Mouse (Mus musculus) midbrain, postnatal 0 days (tissue): ENCODE data around the gene Nxph3. TPM values are rescaled to one million over a fixed set of nuclear protein-coding genes. Genes with fewer than 3 reads are reported as not detected.

Experiments
- ATAC-seq: fragments of 200-750 bp; cut with Nextera tagmentation; 2 replicates; pipeline ENCODE4 v1.8.0; 2017; ENCODE audit warnings: moderate number of reproducible peaks, mild to moderate bottlenecking, moderate TSS enrichment, moderate library complexity; ENCODE audit not compliant: low FRiP score
- DNase-seq: peaks from one replicate; pipeline ENCODE4 v3.0.0-alpha.2; 2015; ENCODE audit warnings: low spot score
- H3K27ac ChIP-seq: fragments of 300-500 bp; sonication (generic); 2 replicates; pipeline ENCODE4 v1.5.1; 2014; ENCODE audit warnings: low read depth, mild to moderate bottlenecking, low read length, mixed read lengths
- H3K27me3 ChIP-seq: fragments of 300-500 bp; sonication (generic); 2 replicates; pipeline ENCODE4 v1.6.1; 2014; ENCODE audit warnings: low read length, control low read depth, mixed read lengths; ENCODE audit not compliant: insufficient read depth
- H3K36me3 ChIP-seq: fragments of 300-500 bp; sonication (generic); 2 replicates; pipeline ENCODE4 v1.6.1; 2014; ENCODE audit warnings: low read length, control low read depth, mixed read lengths; ENCODE audit not compliant: insufficient read depth
- H3K4me1 ChIP-seq: fragments of 300-500 bp; sonication (generic); 2 replicates; pipeline ENCODE4 v1.6.1; 2014; ENCODE audit warnings: mild to moderate bottlenecking, control low read depth, antibody characterized with exemption, low read length, mixed read lengths; ENCODE audit not compliant: insufficient read depth
- H3K4me2 ChIP-seq: fragments of 300-500 bp; sonication (generic); 2 replicates; pipeline ENCODE4 v1.6.1; 2014; ENCODE audit warnings: low read depth, mild to moderate bottlenecking, low read length, mixed read lengths; ENCODE audit not compliant: poor library complexity, severe bottlenecking
- H3K4me3 ChIP-seq: fragments of 300-500 bp; sonication (generic); 2 replicates; pipeline ENCODE4 v1.5.1; 2014; ENCODE audit warnings: low read depth, mild to moderate bottlenecking, low read length, moderate library complexity
- H3K9ac ChIP-seq: fragments of 300-500 bp; sonication (generic); replicated peaks from 2 replicates; pipeline ENCODE4 v1.6.1; 2014; ENCODE audit warnings: mild to moderate bottlenecking, low read length, moderate library complexity, mixed read lengths; ENCODE audit not compliant: poor library complexity, severe bottlenecking
- H3K9me3 ChIP-seq: fragments of 300-500 bp; sonication (generic); 2 replicates; pipeline ENCODE4 v1.6.1; 2016; ENCODE audit warnings: low read length, control low read depth
- CTCF ChIP-seq: IDR thresholded peaks from 2 replicates; pipeline ENCODE4 v1.5.1; 2016; ENCODE audit warnings: antibody characterized with exemption, mild to moderate bottlenecking
- WGBS: fragments of 180-500 bp; shearing (Covaris S2); extraction: QIAGEN DNeasy Blood & Tissue Kit; methylation state at CpG from one replicate; pipeline ENCODE4 v1.1.7; 2014; 5-methylcytosine and 5-hydroxymethylcytosine counted together
- polyA plus RNA-seq: library from polyadenylated mRNA; unstranded; fragments of >200 nt; fragmentation: Nextera tagmentation; extraction: Ambion mirVana; gene quantifications from 2 replicates; pipeline ENCODE4 v1.2.1, GENCODE M21; 2015
- total RNA-seq: library from RNA; depleted of rRNA; stranded (reverse); fragments of >200 nt; gene quantifications from 2 replicates; pipeline ENCODE4 v1.2.3, GENCODE M21; 2014

Gene Nxph3
- total and polyA plus RNA-seq, 2 experiments from 2014 or later: 5.1 to 22.3 TPM

GRCm38 (mm10) chr11:95538378-95539104 lies 24.2 kb upstream of the Nxph3 start:
- no peaks in the 10 kb centered on the region for H3K36me3 ChIP-seq
- H3K9ac ChIP-seq: no peak overlapping the region
- H3K4me3 ChIP-seq: no peak overlapping the region
- H3K27me3 ChIP-seq: 0 out of 2 replicates have a peak, but pooled peaks cover 3% of the 10 kb centered on the region
- WGBS: 68% methylated on average over 15 of the region's 15 CpGs
- H3K4me2 ChIP-seq: no peak overlapping the region
- H3K27ac ChIP-seq: no peak overlapping the region
- no peaks in the 10 kb centered on the region for H3K9me3 ChIP-seq
- H3K4me1 ChIP-seq: 0 out of 2 replicates have a peak, but pooled peaks cover 8% of the 10 kb centered on the region
- no peak for TF ChIP-seq CTCF
- ATAC-seq (no peak), DNase-seq (peak; percentile 65)

GRCm38 (mm10) chr11:95533484-95534160 lies 19.3 kb upstream of the Nxph3 start:
- 0 out of 2 replicates have a peak, but pooled peaks cover 5% of the 10 kb centered on the region for H3K4me1 ChIP-seq
- H3K36me3 ChIP-seq: no peaks in the 10 kb centered on the region
- peak; percentile 89 for DNase-seq
- H3K4me2 ChIP-seq: peak overlapping the region; percentile 49
- H3K9ac ChIP-seq: no peak overlapping the region
- peak; percentile 77 for ATAC-seq
- TF ChIP-seq CTCF: peak; percentile 100
- no peaks in the 10 kb centered on the region for H3K27me3 ChIP-seq
- no peaks in the 10 kb centered on the region for H3K9me3 ChIP-seq
- 25% methylated on average over 24 of the region's 24 CpGs for WGBS
- H3K27ac ChIP-seq: no peak overlapping the region
- H3K4me3 ChIP-seq: no peak overlapping the region

- no peak for TF ChIP-seq CTCF
- H3K4me2 ChIP-seq: no peak overlapping the region
- no peaks in the 10 kb centered on the region for H3K9me3 ChIP-seq
- no peak for DNase-seq
- no peak for ATAC-seq
- no peak overlapping the region for H3K4me3 ChIP-seq
- no peaks in the 10 kb centered on the region for H3K27me3 ChIP-seq
- no peak overlapping the region for H3K9ac ChIP-seq
- H3K36me3 ChIP-seq: no peaks in the 10 kb centered on the region
- no peak overlapping the region for H3K27ac ChIP-seq
- WGBS: 72% methylated on average over 13 of the region's 13 CpGs
- H3K4me1 ChIP-seq: 0 out of 2 replicates have a peak, but pooled peaks cover 5% of the 10 kb centered on the region
Observed at GRCm38 (mm10) chr11:95532353-95533072, 18.1 kb upstream of the Nxph3 start.

- Histone ChIP-seq H3K4me2 (no peak overlapping the region), H3K4me1 (no peaks in the 10 kb centered on the region), H3K27me3 (no peaks in the 10 kb centered on the region), H3K27ac (no peak overlapping the region), H3K36me3 (no peaks in the 10 kb centered on the region), H3K9me3 (no peaks in the 10 kb centered on the region), H3K9ac (no peak overlapping the region), H3K4me3 (no peak overlapping the region)
- 87% methylated on average over 3 of the region's 3 CpGs for WGBS
- ATAC-seq (no peak), DNase-seq (no peak)
- peak; percentile 30 for TF ChIP-seq CTCF
Observed at GRCm38 (mm10) chr11:95528231-95528630, 13.9 kb upstream of the Nxph3 start.

- Histone ChIP-seq H3K4me1 (no peaks in the 10 kb centered on the region), H3K9me3 (no peaks in the 10 kb centered on the region), H3K27me3 (no peaks in the 10 kb centered on the region), H3K4me3 (no peak overlapping the region), H3K9ac (no peak overlapping the region), H3K4me2 (no peak overlapping the region), H3K27ac (no peak overlapping the region), H3K36me3 (no peaks in the 10 kb centered on the region)
- WGBS: 89% methylated on average over 8 of the region's 8 CpGs
- no peak for TF ChIP-seq CTCF
- DNase-seq (no peak), ATAC-seq (no peak)
Observed at GRCm38 (mm10) chr11:95527307-95527706, 12.9 kb upstream of the Nxph3 start.
